Mouse (Mus musculus) frontal cortex, adult (tissue): ENCODE data around the gene Nxf7.
"Not testable (repeated sequence)": the region's sequence is repeated elsewhere in the genome, so short reads cannot be mapped to it uniquely, and the experiment has no call there.

Source experiments
- ATAC-seq: cut with Nextera tagmentation; 2 replicates; pipeline ENCODE4 v1.9.2; 2017; ENCODE audit warnings: mild to moderate bottlenecking, moderate library complexity, mixed read lengths; ENCODE audit not compliant: low TSS enrichment

Gene Nxf7

DNA sequence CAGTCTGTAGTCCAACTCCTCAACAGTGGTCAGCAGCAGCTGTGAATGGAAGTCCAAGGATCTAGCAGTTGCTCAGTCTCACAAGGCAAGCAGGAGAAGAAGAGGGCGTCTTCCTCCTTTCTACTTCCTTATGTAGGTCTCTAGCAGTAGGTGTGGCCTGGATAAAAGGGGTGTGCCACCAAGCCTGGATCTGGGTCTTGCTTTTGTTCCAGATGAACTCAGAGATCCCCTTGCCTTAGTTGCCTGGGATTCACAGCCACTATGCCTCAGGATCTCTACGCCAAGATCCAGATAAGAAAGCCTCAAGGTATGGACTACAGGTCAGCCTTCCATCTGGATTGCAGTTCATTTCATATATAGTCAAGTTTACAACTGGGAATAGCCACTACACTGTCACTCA lies at the start of gene Nxf7:
TSS of gene Nxf7 (minus strand) at position 101 of the 400 bp plus-strand sequence.
- ATAC-seq = no peak

- ATAC-seq = no peak
These were observed 29.0 kb upstream of the Nxf7 start, which contains the start of gene Prame for GRCm38 (mm10) chrX:135627605-135628004. Gene Prame, minus strand, starts transcription at chrX:135627705.

GRCm38 (mm10) chrX:135601298-135602029 lies 2.9 kb upstream of the Nxf7 start:
- ATAC-seq = peak; percentile 62

- peak; percentile 91 for ATAC-seq
These were observed 481 bp downstream of the Nxf7 start for GRCm38 (mm10) chrX:135598096-135598495.

- no peak for ATAC-seq
These were observed 22.2 kb downstream of the Nxf7 start for GRCm38 (mm10) chrX:135576412-135576811.

- not testable (repeated sequence) for ATAC-seq
These were observed 23.5 kb downstream of the Nxf7 start for GRCm38 (mm10) chrX:135574958-135575628.

GRCm38 (mm10) chrX:135574261-135574957 lies 24.2 kb downstream of the Nxf7 start:
- ATAC-seq = not testable (repeated sequence)

GRCm38 (mm10) chrX:135569467-135569866 lies 29.1 kb downstream of the Nxf7 start:
- ATAC-seq = peak; percentile 81

DNA sequence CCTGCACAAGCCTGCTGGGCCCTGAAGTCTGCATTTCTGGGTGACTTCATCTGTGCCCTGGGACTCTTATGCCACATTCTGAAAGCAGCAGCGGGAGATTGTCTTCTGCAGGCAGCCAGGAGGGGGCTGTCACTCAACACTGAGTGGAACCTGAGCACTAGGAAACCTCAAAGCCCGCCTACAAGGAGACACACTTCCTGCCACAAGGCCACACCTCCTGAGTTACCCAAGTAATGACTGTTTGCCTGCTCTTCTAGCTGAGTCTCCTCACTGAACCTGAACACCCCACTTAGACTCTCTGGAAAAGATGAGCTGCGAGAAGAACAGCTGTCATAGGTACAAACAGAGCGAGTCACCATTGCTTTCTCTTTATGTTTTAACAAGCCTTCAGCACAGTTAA lies 33.6 kb downstream of the Nxf7 start:
- ATAC-seq = not testable (repeated sequence)

GRCm38 (mm10) chrX:135562841-135563240 lies 35.7 kb downstream of the Nxf7 start:
- ATAC-seq = no peak

GRCm38 (mm10) chrX:135561693-135562092 lies 36.9 kb downstream of the Nxf7 start:
- not testable (repeated sequence) for ATAC-seq

GRCm38 (mm10) chrX:135560933-135561332 lies 37.6 kb downstream of the Nxf7 start:
- ATAC-seq = not testable (repeated sequence)

GRCm38 (mm10) chrX:135559665-135560064 lies 38.9 kb downstream of the Nxf7 start:
- not testable (repeated sequence) for ATAC-seq
